Mouse (Mus musculus) heart, adult 2 months (tissue): ENCODE results near the gene Supt4a.

Experiments
- EP300 ChIP-seq: fragments of 200-500 bp; IDR thresholded peaks from 2 replicates; pipeline ENCODE4 v1.6.1; 2011; ENCODE audit warnings: low read depth, low read length, control low read depth; ENCODE audit not compliant: insufficient read depth
- POLR2A ChIP-seq: fragments of 200-500 bp; IDR thresholded peaks from 2 replicates; pipeline ENCODE4 v1.6.1; 2011; ENCODE audit warnings: mild to moderate bottlenecking, low read depth, low read length, control low read depth; ENCODE audit not compliant: insufficient read depth

DNA sequence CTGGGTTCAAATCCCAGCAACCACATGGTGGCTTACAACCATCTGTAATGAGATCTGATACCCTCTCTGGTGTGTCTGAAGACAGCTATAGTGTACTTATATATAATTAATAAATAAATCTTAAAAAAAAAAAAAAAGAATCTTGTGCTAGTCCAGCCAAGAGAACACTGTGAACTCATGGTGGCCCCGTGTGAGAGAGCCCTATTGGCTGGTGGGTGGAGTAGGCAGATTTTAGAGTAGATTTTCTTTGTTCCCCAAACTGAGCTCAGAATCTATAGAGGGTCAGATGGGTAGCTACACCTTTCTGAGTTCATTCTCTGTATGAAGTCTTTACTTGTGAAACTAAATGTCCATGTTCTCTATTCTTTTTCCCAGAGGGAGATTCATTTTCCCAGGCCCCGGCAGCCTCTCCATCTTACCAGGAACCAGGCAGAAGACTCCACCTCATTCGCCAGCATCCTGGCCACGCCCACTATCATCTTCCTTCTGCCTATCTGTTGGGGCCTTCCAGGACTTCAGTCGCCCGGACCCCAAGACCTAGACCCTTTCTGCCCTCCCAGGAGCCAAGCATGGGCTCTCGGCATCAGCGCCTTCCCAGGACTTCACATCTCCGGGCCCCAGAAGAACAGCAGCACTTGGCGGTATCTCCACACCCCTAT lies 6.6 kb upstream of the Supt4a start:
- no peak for TF ChIP-seq POLR2A
- no peak for TF ChIP-seq EP300
